Mouse (Mus musculus): ENCODE measurements around the gene Noxa1.
A peak's percentile ranks its signal among the peaks of the same experiment; 100 is the strongest.

Noxa1 gene

GRCm38 (mm10) chr2:25098956-25099355, 4.0 kb upstream of the Noxa1 start:
- no peak for DNase-seq (ENCODE audit: extremely low spot score, low read depth, low spot score)

GRCm38 (mm10) chr2:25098005-25098615, 3.2 kb upstream of the Noxa1 start:
- no peak for DNase-seq (ENCODE audit: extremely low spot score, low read depth, low spot score)

DNA sequence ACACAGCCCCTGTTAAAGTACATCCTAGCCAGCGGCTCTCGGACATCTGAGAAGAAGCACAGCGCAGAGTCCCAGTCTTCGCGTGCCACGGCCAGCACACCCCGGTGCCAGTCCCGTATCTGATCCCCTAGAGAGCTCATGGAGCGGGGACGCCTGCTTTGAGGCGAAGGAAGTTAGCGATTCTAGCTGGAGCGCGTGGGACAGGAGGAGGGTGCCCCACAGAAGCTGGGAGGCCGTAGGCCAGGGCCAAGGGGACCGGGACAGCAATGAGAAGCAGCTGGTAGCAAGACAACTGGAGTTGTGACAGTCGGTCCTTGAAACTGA, 202 bp downstream of the Noxa1 start:
- DNase-seq (ENCODE audit: extremely low spot score, low read depth, low spot score), result no peak

- no peak for DNase-seq (ENCODE audit: extremely low spot score, low read depth, low spot score)
Observed at GRCm38 (mm10) chr2:25088636-25089035, 6.3 kb downstream of the Noxa1 start.

DNA sequence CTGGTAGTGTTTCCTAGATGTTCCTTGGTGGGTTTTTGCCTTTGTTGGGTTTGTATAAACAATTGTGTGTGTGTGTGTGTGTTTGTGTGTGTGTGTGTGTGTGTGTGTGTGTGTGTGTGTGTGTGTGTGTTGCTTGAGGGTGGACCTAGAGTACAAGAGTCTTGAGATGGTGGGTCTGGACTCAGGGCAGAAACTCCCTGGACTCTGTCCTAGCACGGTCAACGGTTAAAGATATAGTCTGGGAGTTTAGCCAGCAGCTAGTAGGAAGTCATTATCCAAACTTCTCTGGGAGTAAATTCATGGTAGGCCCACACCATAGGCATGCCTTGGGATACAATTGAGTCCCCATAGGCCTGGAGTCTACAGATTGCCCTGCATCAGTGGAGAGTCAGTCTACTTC, 7.1 kb downstream of the Noxa1 start:
- no peak for DNase-seq (ENCODE audit: extremely low spot score, low read depth, low spot score)

DNA sequence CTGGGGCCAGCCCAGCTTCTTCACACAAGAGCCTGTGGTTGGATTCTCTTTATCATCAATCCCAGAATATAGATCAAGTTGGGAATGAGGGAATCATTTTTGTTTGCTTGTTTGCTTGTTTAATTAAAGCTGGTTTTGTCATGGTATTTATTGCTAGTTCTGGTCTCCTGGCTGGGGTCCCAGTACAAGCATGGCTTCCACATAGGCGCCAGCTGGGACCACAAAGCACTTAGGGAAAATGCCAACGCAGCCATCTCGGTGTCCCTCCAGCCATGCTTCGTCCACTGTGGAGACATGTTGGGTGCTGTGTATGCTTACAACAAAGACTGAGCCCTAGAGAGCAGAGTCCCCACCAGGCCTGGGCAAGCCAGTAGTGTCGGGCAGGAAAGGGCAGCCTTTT, 9.4 kb downstream of the Noxa1 start:
- DNase-seq (ENCODE audit: extremely low spot score, low read depth, low spot score), result no peak

- DNase-seq (ENCODE audit: extremely low spot score, low read depth, low spot score), result no peak
Observed at GRCm38 (mm10) chr2:25083697-25084096, 11.3 kb downstream of the Noxa1 start.

DNA sequence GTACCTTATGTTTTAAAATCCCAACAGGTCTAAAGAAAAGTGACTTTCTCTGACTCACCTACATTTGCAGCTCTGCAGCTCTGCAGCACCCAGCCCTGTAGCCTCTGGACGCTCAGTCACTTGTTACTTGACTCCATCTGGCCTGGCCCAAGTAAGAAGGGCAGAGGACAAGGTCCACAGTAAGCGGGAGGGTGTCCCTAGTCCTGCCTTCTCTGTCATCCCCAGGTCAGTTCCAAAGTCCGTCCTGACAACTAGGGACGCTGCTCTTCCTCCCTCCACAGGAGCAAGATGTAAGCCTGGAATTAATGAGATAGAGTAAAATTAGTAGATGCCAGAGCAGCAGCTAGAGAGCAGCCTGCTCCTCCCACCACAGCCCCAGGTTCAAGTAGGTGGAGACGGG, 14.9 kb downstream of the Noxa1 start, which contains the start of gene Entpd8:
Gene Entpd8, plus strand, starts transcription at position 229 of the 400 bp plus-strand sequence.
- no peak for DNase-seq (ENCODE audit: extremely low spot score, low read depth, low spot score)

DNA sequence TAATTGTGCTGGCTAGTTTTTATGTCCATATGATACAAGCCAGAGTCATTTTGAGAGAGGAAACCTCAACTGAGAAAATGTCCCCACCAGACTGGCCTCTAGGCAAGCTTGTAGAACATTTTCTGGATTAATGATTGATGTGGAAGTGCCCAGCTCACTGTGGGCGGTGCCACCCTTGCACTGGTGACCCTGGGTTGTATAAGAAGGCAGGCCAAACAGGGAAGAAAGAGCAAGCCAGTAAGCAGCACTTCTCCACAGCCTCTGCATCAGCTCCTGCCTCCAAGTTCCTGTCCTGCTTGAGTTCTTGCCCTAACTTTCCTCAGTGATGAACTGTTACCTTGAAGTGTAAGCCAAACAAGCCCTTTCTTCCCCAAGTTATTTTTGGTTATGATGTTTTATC, 16.0 kb downstream of the Noxa1 start:
- no peak for DNase-seq (ENCODE audit: extremely low spot score, low read depth, low spot score)

DNA sequence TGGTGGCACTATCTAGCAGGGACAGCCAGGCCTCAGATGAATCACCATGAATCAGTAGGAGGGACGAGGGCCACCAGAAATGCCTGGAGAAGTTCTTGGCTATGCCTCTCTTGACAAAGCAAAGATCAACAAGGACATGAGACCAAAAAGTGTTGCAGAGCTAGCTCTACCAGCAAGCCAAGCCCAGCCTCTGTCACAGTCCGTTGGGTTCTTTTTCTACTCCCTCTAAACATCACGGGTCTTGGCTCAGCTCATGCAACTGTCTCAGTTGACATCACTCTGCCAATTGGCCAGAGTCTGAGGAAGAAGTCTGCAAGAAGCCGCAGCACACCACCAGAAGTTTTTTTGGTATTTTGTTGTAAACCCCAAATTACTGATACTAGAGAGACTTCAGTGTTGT, 19.4 kb downstream of the Noxa1 start:
- no peak for DNase-seq (ENCODE audit: extremely low spot score, low read depth, low spot score)

DNA sequence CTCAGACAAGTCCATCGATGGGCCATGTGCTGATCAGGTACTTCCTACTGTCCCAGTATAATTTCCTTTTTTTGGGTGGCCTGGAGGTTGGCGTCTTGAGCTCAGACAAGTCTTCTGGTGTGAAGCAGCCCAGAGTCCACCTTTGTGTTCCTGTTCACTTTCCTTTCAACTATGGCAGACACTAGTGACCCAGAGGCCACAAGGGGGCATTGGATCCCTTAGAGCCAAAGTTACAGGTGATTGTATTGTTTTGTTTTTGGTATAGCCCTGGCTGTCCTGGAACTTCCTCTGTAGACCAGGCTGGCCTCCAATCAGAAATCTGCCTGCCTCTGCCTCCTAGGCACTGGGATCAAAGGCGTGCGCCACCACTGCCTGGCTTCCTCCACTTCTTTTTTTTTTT, 22.6 kb downstream of the Noxa1 start:
- DNase-seq (ENCODE audit: extremely low spot score, low read depth, low spot score), result no peak

DNA sequence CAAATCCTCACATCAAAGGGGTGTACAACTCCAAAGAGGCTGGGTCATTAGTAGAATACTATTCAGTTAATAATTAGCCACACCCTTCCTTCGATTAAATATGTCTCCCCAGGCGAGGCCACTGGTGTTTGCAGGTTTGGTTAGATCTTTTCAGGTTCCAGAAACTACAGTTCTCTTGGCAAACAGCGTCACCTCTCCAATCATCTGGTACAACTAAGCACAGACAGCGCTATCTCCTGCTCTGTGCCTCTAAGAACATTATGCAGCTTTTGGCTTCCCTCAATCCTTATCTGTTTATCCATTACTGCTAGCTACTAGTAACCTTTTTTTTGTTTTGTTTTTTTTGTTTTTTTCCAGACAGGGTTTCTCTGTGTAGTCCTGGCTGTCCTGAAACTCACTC, 25.4 kb downstream of the Noxa1 start:
- no peak for DNase-seq (ENCODE audit: extremely low spot score, low read depth, low spot score)

GRCm38 (mm10) chr2:25066552-25066951, 28.4 kb downstream of the Noxa1 start:
- DNase-seq (ENCODE audit: extremely low spot score, low read depth, low spot score), result no peak

- no peak for DNase-seq (ENCODE audit: extremely low spot score, low read depth, low spot score)
Observed at GRCm38 (mm10) chr2:25065537-25065936, 29.4 kb downstream of the Noxa1 start.

DNA sequence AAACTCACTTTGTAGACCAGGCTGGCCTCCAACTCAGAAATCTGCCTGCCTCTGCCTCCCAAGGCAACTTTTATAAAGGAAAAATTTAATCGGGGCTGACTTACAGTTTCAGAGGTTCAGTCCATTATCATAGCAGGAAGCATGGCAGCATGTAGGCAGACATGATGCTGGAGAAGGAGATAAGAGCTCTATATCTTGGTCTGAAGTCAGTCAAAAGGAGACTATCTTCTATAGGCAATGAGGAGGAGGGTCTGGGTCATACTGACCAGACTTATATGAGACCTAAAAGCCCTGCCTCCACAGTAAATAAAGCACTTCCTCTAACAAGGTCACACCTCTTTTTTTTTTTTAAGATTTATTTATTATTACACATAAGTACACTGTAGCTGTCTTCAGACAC, 30.7 kb downstream of the Noxa1 start:
- DNase-seq (ENCODE audit: extremely low spot score, low read depth, low spot score), result no peak

DNA sequence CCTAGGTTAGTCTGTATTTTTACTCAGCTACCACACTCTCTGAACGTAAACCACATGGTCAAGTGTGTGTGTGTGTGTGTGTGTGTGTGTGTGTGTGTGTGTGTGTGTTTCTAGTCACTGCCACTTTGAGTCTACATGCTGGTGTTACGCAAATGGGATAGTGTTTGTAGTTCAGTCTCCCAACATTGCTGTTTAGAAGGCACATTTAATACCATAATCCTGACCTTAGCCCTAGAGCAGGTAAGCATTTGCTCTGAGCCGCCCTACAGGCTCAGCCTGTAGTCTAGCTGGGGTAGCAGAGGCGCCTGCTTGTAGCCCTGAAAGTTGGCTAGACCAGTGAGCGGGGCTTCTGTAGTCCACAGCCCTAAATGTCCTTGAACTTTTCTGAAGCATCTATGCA, 31.4 kb downstream of the Noxa1 start:
- no peak for DNase-seq (ENCODE audit: extremely low spot score, low read depth, low spot score)

GRCm38 (mm10) chr2:25058926-25059325, 36.0 kb downstream of the Noxa1 start:
- no peak for DNase-seq (ENCODE audit: extremely low spot score, low read depth, low spot score)

DNA sequence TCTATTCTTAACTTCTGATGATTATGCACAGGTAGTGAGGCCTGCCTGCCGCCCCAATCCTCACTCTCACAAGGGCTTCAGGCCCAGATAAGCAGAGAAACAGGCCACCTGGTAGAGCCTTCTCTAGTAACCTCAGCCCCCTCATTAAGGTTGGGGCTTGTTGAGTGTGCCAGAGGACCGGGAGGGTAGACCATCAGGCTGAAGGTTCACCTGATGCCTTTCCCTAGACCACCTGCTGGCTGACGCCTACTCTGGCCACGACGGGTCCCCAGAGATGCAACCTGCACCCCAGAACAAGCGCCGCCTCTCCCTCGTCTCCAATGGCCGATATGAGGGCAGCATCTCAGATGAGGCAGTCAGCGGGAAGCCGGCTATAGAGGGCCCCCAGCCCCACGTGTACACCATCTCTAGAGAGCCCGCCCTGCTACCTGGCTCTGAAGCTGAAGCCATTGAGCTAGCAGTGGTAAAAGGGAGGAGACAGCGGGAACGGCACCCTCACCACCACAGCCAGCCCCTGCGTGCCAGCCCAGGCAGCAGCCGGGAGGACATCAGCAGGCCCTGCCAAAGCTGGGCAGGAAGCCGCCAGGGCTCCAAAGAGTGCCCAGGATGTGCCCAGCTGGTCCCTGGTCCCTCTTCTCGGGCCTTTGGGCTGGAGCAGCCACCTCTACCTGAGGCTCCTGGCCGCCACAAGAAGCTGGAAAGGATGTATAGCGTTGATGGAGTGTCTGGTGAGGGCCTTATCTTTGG, 39.4 kb downstream of the Noxa1 start:
- DNase-seq (ENCODE audit: extremely low spot score, low read depth, low spot score), result no peak

GRCm38 (mm10) chr2:25055068-25055405, 39.9 kb downstream of the Noxa1 start:
- DNase-seq (ENCODE audit: extremely low spot score, low read depth, low spot score), result no peak

DNA sequence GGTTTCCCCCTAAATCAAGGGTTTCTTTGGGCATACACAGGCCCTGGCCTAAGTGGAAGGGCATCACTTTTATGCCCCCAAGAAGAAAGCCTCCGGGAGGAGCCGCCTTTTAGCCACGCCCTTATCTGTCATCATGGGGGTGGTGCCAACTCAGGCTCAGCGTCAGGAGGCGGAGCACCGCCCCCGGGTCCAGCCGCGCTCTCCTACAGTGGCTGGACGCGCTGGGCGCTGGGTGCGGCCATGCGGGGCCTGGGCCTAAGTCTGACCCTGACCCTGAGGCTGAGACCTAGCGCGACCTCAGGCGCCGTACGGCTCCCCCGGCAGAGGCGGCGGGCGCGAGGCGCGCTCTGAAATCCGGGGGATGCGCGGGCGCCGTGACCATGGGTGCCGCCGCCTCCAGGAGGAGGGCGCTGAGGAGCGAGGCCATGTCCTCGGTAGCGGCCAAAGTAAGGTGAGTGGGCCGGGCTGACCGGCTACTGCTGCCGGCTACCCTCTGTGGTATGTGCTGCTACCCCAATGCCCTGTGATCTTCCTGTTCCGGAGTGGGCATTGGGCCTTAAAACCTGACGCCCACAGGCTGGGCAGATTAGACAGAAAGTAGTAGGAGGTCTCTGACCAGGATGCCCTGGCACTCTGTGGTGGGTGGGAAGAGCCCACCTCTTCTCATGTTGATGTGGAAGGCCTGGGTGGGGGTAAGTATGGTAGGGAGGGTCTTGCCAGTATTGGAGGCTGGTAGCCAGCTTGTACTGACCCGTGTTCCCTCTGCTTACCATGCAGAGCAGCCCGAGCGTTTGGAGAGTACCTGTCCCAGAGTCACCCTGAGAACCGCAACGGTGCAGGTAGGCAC, 40.5 kb downstream of the Noxa1 start, which contains the start of gene Nsmf:
Gene Nsmf, plus strand, starts transcription at position 135 of the 847 bp plus-strand sequence.
- peak; percentile 41 for DNase-seq (ENCODE audit: extremely low spot score, low read depth, low spot score)

- DNase-seq (ENCODE audit: extremely low spot score, low read depth, low spot score), result no peak
Observed at GRCm38 (mm10) chr2:25053101-25053500, 41.8 kb downstream of the Noxa1 start.

DNA sequence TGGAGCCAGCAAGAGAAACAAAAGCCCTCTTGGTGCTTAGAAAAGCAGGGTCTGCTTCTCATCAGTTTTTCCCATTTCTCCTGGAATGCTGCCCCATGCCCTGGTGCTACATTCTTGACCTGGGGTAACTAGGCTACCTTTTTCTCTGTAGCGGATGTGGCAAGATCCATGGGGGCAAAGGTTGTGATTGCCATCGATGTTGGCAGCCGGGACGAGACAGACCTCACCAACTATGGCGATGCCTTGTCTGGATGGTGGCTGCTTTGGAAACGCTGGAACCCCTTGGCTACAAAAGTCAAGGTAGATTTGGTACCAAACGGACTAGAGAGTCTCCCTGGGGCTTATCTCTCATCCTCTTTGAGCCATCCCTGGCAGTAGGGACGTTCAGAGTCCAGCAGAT, 43.5 kb downstream of the Noxa1 start:
- no peak for DNase-seq (ENCODE audit: extremely low spot score, low read depth, low spot score)

All from hindlimb bud, embryonic 11.5 days (tissue).